Mouse (Mus musculus) lung, adult 2 months (tissue): ENCODE results near the gene Capn7.

Experiments used
- CTCF ChIP-seq: fragments of 200-500 bp; IDR thresholded peaks from 2 replicates; pipeline ENCODE4 v1.5.1; 2011; ENCODE audit warnings: mild to moderate bottlenecking, low read length, control low read depth; ENCODE audit not compliant: insufficient read depth
- POLR2A ChIP-seq: fragments of 200-500 bp; IDR thresholded peaks from 2 replicates; pipeline ENCODE4 v1.6.1; 2011; ENCODE audit warnings: low read depth, mild to moderate bottlenecking, control low read depth, low read length, borderline replicate concordance; ENCODE audit errors: extremely low read depth

GRCm38 (mm10) chr14:31420985-31421384, 84.5 kb downstream of the Capn7 start:
- TF ChIP-seq POLR2A (no peak), CTCF (no peak)
